Mouse (Mus musculus) adrenal gland, adult (tissue): ENCODE results near the gene Nrn1l.
A peak's percentile ranks its signal among the peaks of the same experiment; 100 is the strongest.

Experiments used
- DNase-seq, 2 experiments: peaks; one replicate each; pipeline ENCODE4 v3.0.0; 2022 to 2023; ENCODE audit warnings: low spot score in 1 of 2; ENCODE audit not compliant: inconsistent age in 2 of 2

The Nrn1l gene

DNA sequence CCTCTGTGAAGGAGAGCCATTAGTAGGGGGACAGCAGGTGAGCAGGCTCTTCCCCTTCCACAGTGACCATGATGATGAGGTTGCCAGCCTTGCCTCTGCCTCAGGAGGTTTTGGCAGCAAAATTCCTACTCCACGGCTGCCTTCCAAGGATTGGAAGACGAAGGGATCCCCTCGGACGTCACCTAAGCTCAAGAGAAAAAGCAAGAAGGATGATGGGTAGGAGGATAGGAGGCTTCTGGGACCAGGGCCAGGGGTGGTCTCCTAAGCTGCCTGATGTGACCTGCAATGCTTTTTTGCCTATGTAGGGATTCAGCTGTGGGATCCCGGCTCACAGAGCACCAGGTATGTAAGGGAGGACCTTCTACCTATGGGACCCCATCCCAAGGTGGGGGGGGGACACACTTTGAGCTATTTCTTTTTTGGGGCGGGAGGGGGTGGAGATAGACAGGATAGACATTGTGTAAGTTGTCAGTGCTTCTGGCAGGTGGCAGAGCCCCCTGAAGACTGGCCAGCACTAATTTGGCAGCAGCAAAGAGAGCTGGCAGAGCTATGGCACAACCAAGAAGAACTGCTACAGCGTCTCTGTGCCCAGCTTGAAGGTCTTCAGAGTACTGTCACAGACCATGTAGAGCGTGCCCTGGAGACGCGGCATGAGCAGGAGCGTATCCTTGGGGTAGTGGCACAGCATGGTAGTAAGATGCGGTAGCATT is 3.5 kb upstream of the Nrn1l start:
- DNase-seq = no peak

DNA sequence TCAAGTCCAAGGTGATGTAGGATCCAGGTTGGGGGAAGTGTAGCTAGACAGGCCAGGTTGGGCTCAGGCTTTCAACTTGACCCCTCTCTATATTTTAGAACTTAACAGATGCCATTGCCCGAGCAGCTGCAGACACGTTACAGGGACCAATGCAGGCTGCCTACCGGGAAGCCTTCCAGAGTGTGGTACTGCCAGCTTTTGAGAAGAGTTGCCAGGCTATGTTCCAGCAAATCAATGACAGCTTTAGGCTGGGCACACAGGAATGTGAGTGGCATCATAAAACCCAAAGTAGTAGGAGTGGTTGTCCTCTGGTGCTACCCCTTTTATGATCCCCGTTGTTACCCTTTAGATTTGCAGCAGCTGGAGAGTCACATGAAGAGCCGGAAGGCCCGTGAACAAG is 2.5 kb upstream of the Nrn1l start:
- DNase-seq = no peak

DNA sequence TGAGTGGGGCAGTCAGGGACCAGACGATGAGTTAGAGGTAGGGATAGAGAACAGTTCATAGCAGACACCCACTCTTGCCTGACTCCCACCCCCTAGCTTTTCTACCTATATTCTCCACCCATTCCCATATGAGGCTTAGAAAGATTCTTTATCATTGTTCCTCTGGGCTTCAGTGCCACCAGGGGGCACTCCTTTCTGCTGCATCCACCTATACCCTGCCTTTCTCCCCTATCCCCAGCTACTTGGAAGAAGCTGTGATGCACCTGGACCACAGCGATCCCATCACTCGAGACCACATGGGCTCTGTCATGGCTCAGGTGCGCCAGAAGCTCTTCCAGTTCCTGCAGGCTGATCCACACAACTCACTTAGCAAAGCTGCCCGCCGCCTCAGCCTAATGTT is 935 bp upstream of the Nrn1l start:
- peak; percentile 35 to 64 for DNase-seq

DNA sequence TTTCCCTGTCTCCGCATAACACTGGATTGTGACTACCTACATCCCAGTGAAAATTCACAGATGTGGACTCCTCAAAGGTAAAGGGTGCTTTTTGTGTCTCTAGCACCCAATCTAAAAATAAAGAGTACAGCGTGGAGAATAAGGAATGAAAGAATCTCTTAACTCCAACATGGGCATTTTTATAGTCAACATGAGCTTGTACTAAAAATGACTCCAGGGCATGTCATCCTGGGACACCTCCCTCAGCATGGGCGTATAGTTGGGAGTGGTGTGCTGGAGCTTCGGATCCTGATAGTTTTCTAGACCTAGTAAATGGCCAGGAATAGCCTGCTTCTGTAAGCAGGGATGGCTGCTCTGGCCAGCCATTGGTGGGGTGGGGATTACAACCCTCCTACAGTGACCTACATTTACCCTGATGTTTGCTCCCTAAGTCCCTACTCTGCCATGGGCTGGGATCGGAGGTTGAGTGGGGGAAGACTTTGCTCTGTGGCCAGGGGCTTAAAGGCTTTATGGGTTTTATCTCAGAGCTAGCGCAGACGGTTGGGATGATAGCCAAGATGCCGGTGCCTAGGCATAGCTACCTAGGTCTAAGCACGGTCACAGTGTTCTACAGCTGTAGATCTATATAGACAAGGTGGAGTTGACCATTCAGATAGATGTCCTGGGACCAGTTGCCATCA is 4.6 kb downstream of the Nrn1l start:
- no peak for DNase-seq

DNA sequence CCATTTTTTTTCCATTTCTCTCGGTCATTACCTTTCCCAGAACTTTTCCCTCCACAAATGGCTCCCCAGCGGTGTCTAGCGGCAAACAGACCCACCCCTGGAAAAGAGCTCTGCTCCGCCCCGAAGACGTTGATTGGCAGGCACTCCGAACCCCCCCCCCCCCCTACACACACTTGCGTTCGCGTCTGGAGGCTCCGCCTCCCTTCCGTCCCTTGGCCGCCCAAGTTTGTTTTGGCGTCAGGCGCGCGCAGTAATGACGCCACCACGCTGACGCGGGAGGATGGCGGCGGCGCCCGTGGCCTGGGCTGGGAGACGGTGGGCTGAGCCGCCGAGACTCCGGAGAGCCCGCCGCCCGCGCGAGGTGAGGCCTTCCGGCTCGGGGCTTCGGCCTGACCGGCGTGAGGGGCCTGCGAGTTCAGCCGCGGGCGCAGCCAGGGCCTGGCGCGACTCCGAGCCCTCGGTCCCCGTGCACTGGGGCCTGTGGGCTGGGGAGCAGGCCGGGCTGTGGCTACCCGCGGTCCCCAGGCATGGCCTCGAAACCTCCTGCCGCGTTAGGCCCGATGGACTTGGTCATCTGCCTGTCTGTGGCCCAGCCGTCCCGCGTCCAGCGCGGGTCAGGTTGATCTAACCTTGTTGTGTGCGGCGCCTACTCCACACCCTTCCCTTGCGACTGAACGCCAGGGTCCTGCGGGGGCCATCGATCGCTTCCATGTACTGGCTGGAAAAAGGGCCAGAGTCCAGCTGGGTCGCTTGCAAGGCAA is 7.0 kb downstream of the Nrn1l start, which contains the start of gene Pskh1:
TSS of gene Pskh1 (plus strand) at position 262 of the 761 bp plus-strand sequence.
- DNase-seq = peak; percentile 93 to 98

DNA sequence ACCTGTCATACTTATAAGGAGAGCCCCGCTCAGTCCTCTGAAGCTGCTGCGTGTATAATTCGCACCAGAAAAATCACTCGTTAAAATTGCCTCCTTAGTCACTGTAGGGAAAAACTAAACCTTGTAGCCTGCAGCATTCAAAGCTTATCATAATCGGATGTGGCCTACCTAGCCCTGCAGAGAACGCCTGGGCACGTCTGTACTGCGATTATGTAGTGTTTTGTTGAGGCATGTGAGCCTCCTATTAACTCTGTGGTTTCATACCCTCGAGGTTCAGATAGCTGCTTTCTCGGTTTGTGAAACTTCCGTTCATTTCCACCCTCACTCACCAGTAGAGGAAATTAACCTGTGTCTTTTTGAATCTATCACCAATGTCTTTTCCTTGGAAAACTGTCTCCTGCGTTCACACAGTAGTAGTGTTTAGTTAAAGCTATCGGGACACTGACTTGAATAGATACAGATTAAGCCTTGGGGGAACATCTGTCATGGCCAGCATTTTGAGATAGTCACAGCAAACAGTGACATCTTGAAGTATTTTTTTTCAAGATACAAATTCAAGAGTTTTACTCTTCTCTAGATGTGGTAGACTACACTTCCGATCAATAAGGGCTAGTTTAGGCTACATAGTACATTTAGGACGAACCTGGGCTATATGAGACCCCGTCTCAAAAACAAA is 7.7 kb downstream of the Nrn1l start:
- no peak for DNase-seq

DNA sequence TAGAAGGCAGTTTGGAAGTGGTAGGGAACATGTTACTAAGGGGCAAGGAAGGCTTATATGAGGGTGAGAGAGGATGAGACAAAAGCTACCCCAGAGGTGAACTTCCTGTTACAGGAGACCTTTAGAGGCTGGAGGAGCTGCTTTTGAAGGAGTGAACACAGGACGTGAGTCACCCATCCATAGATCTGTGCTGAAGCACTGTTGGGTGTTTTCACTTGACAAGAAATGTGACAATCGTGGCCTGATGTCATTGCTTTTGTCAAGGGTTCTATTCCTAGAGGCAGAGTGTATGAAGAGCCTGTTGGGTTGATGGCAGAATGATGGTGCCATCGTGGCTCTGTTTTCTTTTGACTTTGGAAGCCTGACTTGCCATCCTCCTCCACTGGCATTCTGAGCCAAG is 26.0 kb downstream of the Nrn1l start:
- no peak for DNase-seq

DNA sequence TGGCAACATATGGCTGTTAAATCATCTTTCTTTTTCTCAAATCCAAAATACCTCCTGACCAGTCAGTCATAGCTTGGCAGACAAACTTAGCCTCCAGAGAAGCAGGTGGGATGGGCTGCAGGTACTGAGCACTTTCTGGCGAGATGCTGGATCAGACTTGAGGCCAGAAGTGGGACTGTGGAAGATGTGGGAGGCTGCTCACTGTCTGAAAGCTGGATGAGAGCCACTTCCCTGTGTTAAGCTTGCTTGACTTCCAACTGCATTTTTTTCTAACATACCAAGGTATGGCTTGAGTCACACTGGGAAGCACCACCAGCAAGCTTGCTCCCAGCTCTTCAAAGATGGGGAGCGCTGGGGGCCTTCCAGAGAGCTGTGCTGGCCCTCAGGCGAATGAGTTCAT is 31.8 kb downstream of the Nrn1l start:
- no peak for DNase-seq

DNA sequence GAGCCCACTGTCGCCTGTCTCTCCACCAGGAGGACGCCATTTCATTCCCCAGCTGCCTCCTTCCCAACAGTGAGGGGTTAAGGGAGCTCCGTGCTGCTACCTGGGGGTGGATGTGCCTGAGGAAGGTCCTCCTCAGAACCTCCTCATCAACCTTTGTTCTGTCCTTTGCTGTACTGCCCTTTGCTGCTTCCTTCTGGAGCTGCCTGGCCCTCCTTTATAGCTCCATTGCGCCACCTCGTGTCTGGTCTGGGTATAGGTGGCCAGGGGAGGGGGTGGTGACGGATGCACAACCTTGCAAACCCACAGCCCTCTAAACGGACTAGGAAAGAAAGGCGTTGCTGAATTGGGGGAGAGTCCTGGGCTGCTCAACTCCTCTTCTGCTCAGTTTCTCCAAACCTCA is 37.2 kb downstream of the Nrn1l start:
- DNase-seq = peak; percentile 81 to 96

DNA sequence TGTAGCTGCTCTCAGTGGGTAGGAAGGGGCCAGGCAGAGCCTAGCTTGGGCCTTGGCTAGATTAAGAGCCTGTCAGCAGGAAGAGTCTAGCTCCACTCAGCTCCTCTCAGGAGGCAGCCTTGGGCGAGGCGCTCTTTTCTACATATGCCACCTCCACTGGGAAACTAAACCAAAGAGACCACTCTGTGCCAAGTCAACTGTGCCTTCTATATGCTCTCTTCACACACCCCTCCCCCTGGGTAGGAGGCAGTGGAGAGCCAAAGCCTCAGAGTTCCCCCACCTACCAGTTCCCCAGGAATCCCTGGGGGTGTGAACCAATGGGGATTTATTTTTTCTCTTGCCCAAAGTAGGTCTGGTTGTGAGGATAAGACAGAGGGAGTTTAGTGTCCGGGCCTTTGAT is 37.9 kb downstream of the Nrn1l start:
- no peak for DNase-seq

DNA sequence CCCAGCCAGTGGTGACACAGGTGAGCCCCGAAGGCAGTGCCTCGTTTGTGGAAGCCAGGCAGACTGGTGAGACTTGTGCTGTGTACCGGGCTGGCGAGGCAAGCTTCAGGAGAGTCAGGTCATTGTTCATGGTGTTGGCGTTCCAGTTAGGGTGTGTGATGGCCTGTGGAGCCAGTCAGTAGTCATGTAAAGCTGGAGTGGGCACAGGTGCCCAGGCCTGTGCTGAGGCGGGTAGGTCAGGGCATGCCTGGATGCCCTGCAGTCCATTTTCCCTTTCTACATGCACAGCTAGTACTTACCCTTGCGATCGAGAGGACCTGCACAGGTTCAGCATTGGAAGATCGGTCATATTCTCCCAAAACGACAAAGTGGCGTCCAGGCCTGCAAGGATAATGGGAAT is 39.2 kb downstream of the Nrn1l start:
- no peak for DNase-seq

DNA sequence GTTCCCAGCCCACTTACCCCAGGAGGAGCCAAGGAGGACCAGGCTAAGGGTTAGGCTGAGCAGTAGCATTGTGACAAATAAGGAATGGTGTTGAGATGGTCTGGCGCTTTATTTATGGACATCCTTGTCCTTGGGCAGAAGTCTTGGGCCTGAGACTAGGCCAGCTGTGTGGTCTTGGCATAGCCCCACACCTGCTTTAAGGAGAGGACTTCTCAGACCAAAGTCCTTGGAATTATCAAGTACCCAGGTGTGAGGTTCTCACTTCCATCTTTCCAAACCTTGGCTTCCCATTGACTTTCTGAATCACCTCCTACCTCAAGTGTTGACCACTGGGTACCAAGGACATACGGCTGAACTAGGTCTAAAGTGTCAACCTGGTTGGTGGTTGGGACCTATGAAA is 40.4 kb downstream of the Nrn1l start, which contains the start of gene Ctrl:
TSS of gene Ctrl (minus strand) at position 101 of the 400 bp plus-strand sequence.
- no peak for DNase-seq

DNA sequence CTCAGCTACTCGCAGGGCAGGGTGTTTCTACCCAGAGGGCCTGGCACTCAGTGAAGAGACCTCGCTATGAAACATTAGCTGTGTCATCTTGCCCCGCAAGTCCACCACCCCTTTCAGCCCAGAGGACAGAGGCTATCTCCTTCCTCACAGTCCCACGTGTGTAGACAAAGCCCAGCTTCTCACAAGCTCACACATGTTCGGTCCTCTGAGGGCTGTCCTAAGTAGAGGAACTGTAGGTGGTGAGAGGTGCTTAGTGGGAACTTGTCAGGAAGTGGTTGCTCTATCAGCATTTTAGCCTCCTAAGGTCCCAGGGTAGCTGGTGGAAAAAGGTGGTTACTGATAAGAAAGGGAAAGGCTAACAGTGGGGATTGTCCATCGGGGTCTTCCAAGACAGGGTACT is 41.7 kb downstream of the Nrn1l start:
- DNase-seq = peak in 1 of 2 experiments; percentile 29

DNA sequence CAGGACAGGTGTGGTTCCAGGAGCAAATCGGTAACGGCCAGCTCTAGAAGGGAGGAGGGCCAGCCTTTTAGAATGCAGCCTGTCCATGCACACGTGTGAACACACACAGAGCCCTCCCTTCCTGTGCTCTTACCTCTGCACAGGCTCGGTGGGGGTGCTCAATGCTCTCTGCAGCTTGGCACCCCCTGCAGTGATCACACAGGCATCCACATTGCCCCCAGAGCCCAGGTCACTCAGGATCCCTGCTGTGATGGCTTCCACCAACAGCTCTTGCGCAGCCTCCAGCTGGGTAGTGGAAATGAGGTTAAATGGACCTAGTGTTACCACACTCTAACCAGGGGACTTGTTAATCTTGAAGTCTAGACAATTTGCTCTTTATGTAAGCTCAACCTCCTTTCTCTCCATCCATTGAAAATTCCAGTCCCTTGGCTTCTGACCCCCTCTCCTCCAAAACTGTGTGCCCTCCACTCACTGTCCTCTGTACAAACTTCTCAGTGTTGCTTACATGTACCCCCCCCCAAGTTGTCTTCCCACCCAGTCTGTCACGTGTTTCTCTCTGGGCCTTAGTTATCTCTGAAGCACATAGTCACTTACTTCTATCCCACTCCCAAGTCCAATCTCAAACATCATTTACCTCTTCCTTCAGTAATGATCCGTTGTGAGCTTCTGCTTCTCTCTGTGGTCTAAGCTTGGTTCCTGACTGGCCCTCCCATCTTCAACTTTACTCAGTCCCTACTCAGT is 42.7 kb downstream of the Nrn1l start:
- DNase-seq = peak in 1 of 2 experiments; percentile 35

DNA sequence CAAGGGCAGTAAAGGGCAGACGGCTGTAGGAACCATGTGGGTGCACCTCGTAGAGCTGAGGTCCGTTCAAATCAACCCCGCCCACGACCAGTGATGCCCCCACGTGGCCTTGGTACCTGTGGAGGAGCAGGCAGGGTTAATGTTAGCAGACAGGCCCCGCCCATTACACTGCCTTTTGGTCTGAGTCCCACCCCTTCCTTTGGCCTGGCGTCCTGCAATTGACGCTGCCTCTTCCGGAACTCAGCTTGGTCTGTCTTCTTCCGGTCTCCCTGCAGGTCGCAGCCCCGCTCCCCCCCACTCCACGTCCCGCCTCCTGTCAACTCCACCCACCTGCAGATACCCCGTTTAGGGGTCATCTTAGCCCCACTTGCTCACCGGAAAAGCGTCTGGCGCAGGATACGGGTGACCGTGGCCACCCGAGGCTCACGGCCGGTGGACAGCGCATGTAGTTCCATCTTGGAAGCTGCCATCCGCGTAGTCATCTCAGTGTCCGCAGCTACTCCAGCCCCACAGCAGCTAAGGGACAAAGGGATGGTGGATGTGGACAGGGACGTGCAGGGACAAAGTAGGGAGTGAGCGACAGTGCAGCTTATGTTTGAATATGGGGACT is 43.6 kb downstream of the Nrn1l start:
- DNase-seq = peak; percentile 95 to 97

DNA sequence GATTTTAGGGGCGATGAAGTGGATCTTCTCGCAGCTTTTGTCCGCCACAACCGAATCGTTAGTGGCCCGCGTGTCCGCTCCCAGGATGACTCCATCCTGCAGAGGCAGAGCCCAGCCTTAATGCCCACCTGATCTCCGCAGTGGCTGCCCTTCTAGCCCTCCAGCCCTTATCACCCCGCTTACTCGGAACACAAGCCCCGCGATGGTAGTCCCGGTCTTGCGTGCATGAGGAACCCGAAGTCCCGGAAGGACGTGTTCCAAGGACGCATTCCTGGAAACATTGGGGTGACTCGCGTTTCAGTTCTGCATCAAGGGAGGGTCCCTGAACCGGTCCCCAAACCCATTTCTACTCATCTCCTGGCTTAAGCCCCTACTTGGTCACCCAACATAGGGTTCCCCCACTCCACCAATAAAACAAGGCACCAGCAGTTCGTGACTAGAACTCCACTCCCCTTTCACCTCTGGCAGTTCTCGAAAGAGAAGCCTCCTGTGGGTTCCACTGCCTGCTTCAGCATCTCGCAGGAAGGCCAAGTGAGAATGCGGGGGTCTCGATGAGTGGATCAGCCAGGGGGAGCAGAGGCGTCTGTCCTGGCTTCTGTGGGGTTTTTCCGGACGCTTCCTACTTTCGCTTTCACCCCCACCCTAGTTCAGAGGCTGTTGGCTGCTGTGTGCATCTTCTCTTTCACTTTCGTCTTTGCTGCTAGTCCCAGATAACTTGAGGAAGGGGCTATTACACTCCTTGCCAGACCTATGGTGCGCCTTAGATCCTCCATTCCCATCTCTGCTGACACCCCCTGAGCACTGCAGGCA is 44.3 kb downstream of the Nrn1l start:
- peak; percentile 75 to 93 for DNase-seq

DNA sequence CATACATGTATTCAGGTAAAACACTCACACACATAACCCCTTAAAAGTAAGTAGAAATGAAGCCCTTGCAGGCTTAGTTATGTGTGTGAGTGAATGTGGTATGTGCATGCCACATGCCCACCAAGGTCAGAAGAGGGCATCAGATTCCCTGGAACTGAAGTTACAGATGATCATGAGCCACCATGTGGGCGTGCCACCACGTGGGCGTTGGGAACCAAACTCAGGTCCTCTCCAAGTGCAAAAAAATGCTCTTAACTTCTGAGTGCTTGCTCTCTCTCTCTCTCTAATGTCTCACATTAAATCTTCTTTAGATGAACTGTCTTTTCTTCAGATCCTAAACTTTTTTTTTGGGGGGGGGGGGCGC is 44.9 kb downstream of the Nrn1l start, which contains the start of gene Psmb10:
TSS of gene Psmb10 (minus strand) at position 139 of the 364 bp plus-strand sequence.
- peak; percentile 55 to 89 for DNase-seq

DNA sequence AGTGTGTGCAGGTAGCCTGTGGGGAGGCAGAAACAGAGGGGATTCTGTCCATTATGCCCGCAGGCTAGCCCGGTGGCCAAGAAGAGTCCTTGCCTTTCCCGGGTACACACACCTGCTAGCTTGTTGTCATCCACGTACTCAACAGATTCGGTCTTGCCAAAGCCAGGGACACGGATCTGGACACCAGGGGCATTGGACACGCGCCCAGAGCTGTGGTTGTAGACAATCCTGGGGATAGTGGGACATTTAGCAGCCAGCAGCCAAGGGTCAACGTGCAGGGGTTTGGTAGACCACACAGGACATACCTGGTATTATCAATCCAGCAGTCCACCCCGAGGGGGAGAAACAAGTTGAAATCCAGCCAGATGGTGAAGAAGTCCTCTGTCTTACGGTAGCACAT is 48.7 kb downstream of the Nrn1l start:
- no peak for DNase-seq

DNA sequence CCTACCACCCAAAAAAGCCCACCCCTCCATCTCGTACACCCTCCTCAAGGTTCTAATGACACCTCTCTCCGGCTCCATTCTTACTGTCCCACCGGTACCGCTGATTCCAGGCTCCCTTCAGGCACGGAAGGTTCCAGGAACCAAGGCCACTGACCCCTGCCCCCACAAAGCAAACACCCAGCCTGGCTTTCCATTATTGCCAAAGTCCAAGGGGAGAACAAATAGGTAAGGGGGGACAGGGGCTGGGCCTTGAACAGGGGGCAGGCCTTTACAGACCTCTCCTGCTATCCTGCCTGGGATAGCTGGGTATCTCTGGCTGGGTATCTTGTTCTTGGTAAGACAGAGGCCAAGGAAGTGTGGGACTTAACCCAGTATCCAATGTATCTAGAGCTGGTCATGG is 49.2 kb downstream of the Nrn1l start:
- no peak for DNase-seq
